Mouse (Mus musculus): ENCODE measurements around the gene Negr1.

The Negr1 gene

GRCm38 (mm10) chr3:157215937-157216719 lies 654.5 kb downstream of the Negr1 start:
- DNase-seq (ENCODE audit: low spot score) = no peak

- no peak for DNase-seq (ENCODE audit: low spot score)
These were observed 656.2 kb downstream of the Negr1 start for GRCm38 (mm10) chr3:157217794-157218193.

- no peak for DNase-seq (ENCODE audit: low spot score)
These were observed 663.3 kb downstream of the Negr1 start for GRCm38 (mm10) chr3:157224920-157225319.

- DNase-seq (ENCODE audit: low spot score) = no peak
These were observed 671.1 kb downstream of the Negr1 start for GRCm38 (mm10) chr3:157232723-157233122.

- no peak for DNase-seq (ENCODE audit: low spot score)
These were observed 678.6 kb downstream of the Negr1 start for GRCm38 (mm10) chr3:157240240-157240639.

GRCm38 (mm10) chr3:157255446-157255845 lies 693.9 kb downstream of the Negr1 start:
- DNase-seq (ENCODE audit: low spot score) = no peak

- no peak for DNase-seq (ENCODE audit: low spot score)
These were observed 694.3 kb downstream of the Negr1 start for GRCm38 (mm10) chr3:157255863-157256262.

GRCm38 (mm10) chr3:157268742-157269141 lies 707.1 kb downstream of the Negr1 start:
- DNase-seq (ENCODE audit: low spot score) = no peak

GRCm38 (mm10) chr3:157272379-157272778 lies 710.8 kb downstream of the Negr1 start:
- no peak for DNase-seq (ENCODE audit: low spot score)

- DNase-seq (ENCODE audit: low spot score) = no peak
These were observed 712.5 kb downstream of the Negr1 start for GRCm38 (mm10) chr3:157274143-157274542.

- DNase-seq (ENCODE audit: low spot score) = no peak
These were observed 718.1 kb downstream of the Negr1 start for GRCm38 (mm10) chr3:157279717-157280116.

- no peak for DNase-seq (ENCODE audit: low spot score)
These were observed 719.7 kb downstream of the Negr1 start for GRCm38 (mm10) chr3:157281259-157281658.

GRCm38 (mm10) chr3:157291286-157291685 lies 729.7 kb downstream of the Negr1 start:
- DNase-seq (ENCODE audit: low spot score) = no peak

GRCm38 (mm10) chr3:157297216-157297615 lies 735.6 kb downstream of the Negr1 start:
- no peak for DNase-seq (ENCODE audit: low spot score)

GRCm38 (mm10) chr3:157303430-157304116 lies 742.0 kb downstream of the Negr1 start:
- DNase-seq (ENCODE audit: low spot score) = no peak

GRCm38 (mm10) chr3:157321081-157321573 lies 759.5 kb downstream of the Negr1 start:
- DNase-seq (ENCODE audit: low spot score) = no peak

GRCm38 (mm10) chr3:157321834-157322233 lies 760.2 kb downstream of the Negr1 start:
- DNase-seq (ENCODE audit: low spot score) = no peak

- no peak for DNase-seq (ENCODE audit: low spot score)
These were observed 772.6 kb downstream of the Negr1 start for GRCm38 (mm10) chr3:157334169-157334568.

- no peak for DNase-seq (ENCODE audit: low spot score)
These were observed 787.9 kb downstream of the Negr1 start for GRCm38 (mm10) chr3:157349480-157349879.

- no peak for DNase-seq (ENCODE audit: low spot score)
These were observed 797.3 kb downstream of the Negr1 start for GRCm38 (mm10) chr3:157358905-157359304.

GRCm38 (mm10) chr3:157359840-157360239 lies 798.2 kb downstream of the Negr1 start:
- DNase-seq (ENCODE audit: low spot score) = no peak
